In genomic region chr16:64264960-64265736, GRCm38 (mm10) we compare ENCODE assay signal across 15 mouse cellular contexts.
DNase-seq lines count a peak whose midpoint lies in the region; ATAC-seq lines count a peak whose summit lies in the region.
"Had no signal": no experiment of that assay in that cellular context is flagged by ENCODE, and none has a peak within 500 bp of the region (broad histone marks: within the 10 kb centered on the region; RNA-seq: fewer than 3 reads in every experiment).

No protein-coding gene starts in this region.

- no peaks in the 10 kb centered on the region for H3K36me3 ChIP-seq in forebrain, embryonic 12.5 days (replicated peaks)
- H3K36me3 ChIP-seq in neural tube, embryonic 13.5 days, result no peaks in the 10 kb centered on the region
- H3K36me3 ChIP-seq: G1E; liver, embryonic 13.5 days had no signal

- H3K4me2 ChIP-seq in forebrain, embryonic 12.5 days, result no peak overlapping the region
- H3K4me2 ChIP-seq in neural tube, embryonic 13.5 days, result 0 out of 2 replicates have a peak overlapping the region, but pooled peaks have one; percentile 5
- H3K4me2 ChIP-seq: liver, embryonic 13.5 days had no signal

- H3K27me3 ChIP-seq in forebrain, embryonic 12.5 days, result no peaks in the 10 kb centered on the region
- no peaks in the 10 kb centered on the region for H3K27me3 ChIP-seq in neural tube, embryonic 13.5 days
- H3K27me3 ChIP-seq: liver, embryonic 13.5 days had no signal

- H3K9ac ChIP-seq in forebrain, embryonic 12.5 days, result no peak overlapping the region
- no peak overlapping the region for H3K9ac ChIP-seq in neural tube, embryonic 13.5 days
- H3K9ac ChIP-seq: liver, embryonic 13.5 days had no signal

- H3K27ac ChIP-seq in forebrain, embryonic 12.5 days, result 0 out of 2 replicates have a peak overlapping the region, but pooled peaks have one; percentile 56
- no peak overlapping the region for H3K27ac ChIP-seq in neural tube, embryonic 13.5 days (replicated peaks)
- H3K27ac ChIP-seq: liver, embryonic 13.5 days had no signal

- H3K9me3 ChIP-seq in forebrain, embryonic 12.5 days, result no peaks in the 10 kb centered on the region
- H3K9me3 ChIP-seq in neural tube, embryonic 13.5 days, result no peaks in the 10 kb centered on the region
- H3K9me3 ChIP-seq: G1E; liver, embryonic 13.5 days had no signal

- intact Hi-C loops in heart, postnatal 36 days (cut with DNase I), result no loop called here

- peak; percentile 72; the same call in 1 of the 2 replicates for ATAC-seq in forebrain, embryonic 12.5 days (ENCODE audit: low FRiP score)
- ATAC-seq in neural tube, embryonic 13.5 days (ENCODE audit: low read depth), result no peak

- no peak overlapping the region for H3K4me3 ChIP-seq in forebrain, embryonic 12.5 days (replicated peaks)
- H3K4me3 ChIP-seq in neural tube, embryonic 13.5 days, result no peak overlapping the region
- H3K4me3 ChIP-seq: liver, embryonic 13.5 days had no signal

- peaks cover 5% of the 10 kb centered on the region; the same call in 1 of the 2 replicates for H3K4me1 ChIP-seq in forebrain, embryonic 12.5 days
- peaks cover 8% of the 10 kb centered on the region for H3K4me1 ChIP-seq in neural tube, embryonic 13.5 days (replicated peaks)
- H3K4me1 ChIP-seq: liver, embryonic 13.5 days had no signal

- WGBS in forebrain, embryonic 12.5 days, result 44% methylated on average over 11 of the region's 11 CpGs
- WGBS in neural tube, embryonic 13.5 days, result 35% methylated on average over 11 of the region's 11 CpGs

- peak; percentile 34 to 55 for DNase-seq in cerebellum, postnatal 14 days
- no peak for DNase-seq in cerebellum, postnatal 4 days (ENCODE audit: low spot score in 2 of 2)
- DNase-seq in layer of hippocampus, adult 11-12 months (ENCODE audit: low spot score), result peak; percentile 11
- DNase-seq in thymus, postnatal 4 days, result no peak
- no peak for DNase-seq in kidney, postnatal 36 days
- no peak for DNase-seq in heart, postnatal 36 days
- DNase-seq: adrenal gland, postnatal 10 days; cerebellum, adult 9-11 months; heart, adult 11 months; kidney, postnatal 4 days; liver, embryonic 13.5 days; thymus, postnatal 36 days had no signal

Comparison
In these comparisons a context has a peak if more than half of its experiments do, and no peak if none do; other contexts are left out.
1. DNase-seq: peak in cerebellum, postnatal 14 days (2 of 2) and layer of hippocampus, adult 11-12 months (single experiment); none in cerebellum, postnatal 4 days (0 of 2), thymus, postnatal 4 days (single experiment), kidney, postnatal 36 days (0 of 2) and heart, postnatal 36 days (0 of 2).